Mouse (Mus musculus) kidney, adult 2 months (tissue): Measurements from ENCODE around the gene Slc39a7.

Experiments used
- CTCF ChIP-seq: fragments of 200-500 bp; conservative IDR thresholded peaks from 2 replicates; pipeline ENCODE4 v1.5.1; 2011; ENCODE audit warnings: low read depth, mild to moderate bottlenecking, control low read depth, low read length, moderate library complexity, mixed read lengths; ENCODE audit not compliant: insufficient read depth, insufficient read length
- POLR2A ChIP-seq: fragments of 200-500 bp; IDR thresholded peaks from one replicate; pipeline ENCODE4 v1.6.1; 2011; ENCODE audit warnings: low read depth, low read length, control low read depth

GRCm38 (mm10) chr17:34013436-34013835 lies 18.0 kb downstream of the Slc39a7 start:
- TF ChIP-seq CTCF, result no peak
- no peak for TF ChIP-seq POLR2A
